Mouse (Mus musculus): ENCODE results near the gene Tha1. TPM values are rescaled to one million over a fixed set of nuclear protein-coding genes. Genes with fewer than 3 reads are reported as not detected.
A peak's percentile ranks its signal among the peaks of the same experiment; 100 is the strongest.

Tha1 gene
- polyA plus RNA-seq, 1 experiment from 2014 or later: 2.7 TPM

DNA sequence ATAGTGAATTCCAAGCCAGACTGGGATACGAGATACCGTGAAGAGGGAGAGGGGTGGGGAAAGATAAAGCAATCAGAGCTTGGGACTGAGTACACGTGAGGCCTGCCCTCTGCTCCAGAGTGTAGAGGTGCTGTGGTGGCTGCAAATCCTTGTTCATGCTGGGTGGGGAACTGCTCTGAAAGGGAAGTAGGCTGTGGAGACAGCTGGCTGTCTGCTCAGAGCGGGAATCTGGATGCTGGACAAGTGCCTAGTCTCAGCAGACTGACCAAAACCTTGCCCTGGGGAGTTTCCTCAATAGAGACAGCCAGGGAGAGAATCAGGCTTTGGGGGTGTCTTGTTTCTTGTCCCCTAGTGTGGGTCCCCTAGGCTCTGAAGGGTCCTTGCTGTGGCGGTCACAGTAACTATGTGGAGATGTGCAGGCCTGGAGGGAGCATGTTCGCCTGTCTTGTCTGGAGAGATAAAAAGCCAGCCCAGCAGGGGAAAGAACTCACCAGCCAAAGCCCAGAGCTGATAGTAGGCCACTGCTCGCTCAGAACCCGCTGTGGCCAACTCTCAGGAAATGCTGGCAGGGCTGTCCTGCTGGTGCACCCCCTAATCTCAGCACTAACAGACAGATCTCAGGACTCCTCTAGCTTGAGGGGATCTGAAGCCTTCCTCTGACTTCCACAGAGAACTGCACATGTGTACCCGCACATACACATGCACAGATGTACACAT is 44.2 kb downstream of the Tha1 start:
- DNase-seq (ENCODE audit: low spot score) (no peak), ATAC-seq (ENCODE audit: insufficient read depth, low FRiP score, low TSS enrichment) (no peak)
- no peak overlapping the region for H3K4me2 ChIP-seq (ENCODE audit: low read depth)
- H3K36me3 ChIP-seq (ENCODE audit: control insufficient read depth, insufficient read depth, low read length): no peaks in the 10 kb centered on the region
- H3K4me3 ChIP-seq (ENCODE audit: low read depth, low read length): no peak overlapping the region
- WGBS: 72% methylated on average over 9 of the region's 9 CpGs
- no peak overlapping the region for H3K9ac ChIP-seq (ENCODE audit: low read length)
- H3K4me1 ChIP-seq (ENCODE audit: control insufficient read depth, insufficient read depth, low read length): peaks cover 25% of the 10 kb centered on the region
- H3K27me3 ChIP-seq (ENCODE audit: control insufficient read depth, insufficient read depth, low read length): no peaks in the 10 kb centered on the region
- no peak overlapping the region for H3K27ac ChIP-seq (ENCODE audit: low read depth, low read length)
- H3K9me3 ChIP-seq (ENCODE audit: control insufficient read depth, low read length): no peaks in the 10 kb centered on the region

DNA sequence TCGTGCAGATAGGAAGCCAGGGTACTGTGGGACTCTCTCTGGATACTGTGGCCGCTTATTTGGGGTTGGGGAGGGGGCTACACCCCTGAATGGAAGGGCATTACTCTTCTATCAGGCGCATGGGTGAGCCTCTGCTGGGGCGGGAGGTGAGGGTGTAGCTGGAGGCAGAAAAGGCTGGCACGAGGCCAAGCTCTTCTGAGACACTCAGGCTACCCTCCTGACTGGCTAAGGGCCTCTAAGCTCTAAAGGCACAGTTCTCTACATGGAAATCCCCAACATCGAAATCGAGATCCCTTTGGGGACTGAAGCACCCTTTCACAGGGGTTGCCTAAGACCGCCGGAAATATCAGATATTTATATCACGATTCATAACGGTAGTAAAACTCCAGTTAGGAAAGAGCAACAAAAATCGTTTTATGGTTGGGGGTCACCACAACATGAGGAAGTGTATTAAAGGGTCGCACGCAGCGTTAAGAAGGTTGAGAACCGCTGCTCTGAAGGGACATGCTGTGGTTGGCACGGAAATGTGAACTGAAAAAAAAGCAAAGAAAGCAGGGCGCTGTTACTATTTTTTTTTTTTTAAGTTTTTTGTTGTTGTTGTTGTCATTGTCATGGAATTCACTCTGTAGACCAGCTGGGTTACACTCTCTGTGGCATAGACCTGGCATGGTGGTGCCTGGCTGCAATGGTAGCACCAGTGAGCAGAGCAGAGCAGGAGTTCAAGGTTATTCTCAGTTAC is 45.0 kb downstream of the Tha1 start:
- no peaks in the 10 kb centered on the region for H3K9me3 ChIP-seq (ENCODE audit: control insufficient read depth, low read length)
- H3K9ac ChIP-seq (ENCODE audit: low read length): no peak overlapping the region
- ATAC-seq (ENCODE audit: insufficient read depth, low FRiP score, low TSS enrichment) (no peak), DNase-seq (ENCODE audit: low spot score) (no peak)
- 90% methylated on average over 18 of the region's 18 CpGs for WGBS
- no peak overlapping the region for H3K4me2 ChIP-seq (ENCODE audit: low read depth)
- no peak overlapping the region for H3K4me3 ChIP-seq (ENCODE audit: low read depth, low read length)
- peaks cover 26% of the 10 kb centered on the region for H3K4me1 ChIP-seq (ENCODE audit: control insufficient read depth, insufficient read depth, low read length)
- H3K27me3 ChIP-seq (ENCODE audit: control insufficient read depth, insufficient read depth, low read length): no peaks in the 10 kb centered on the region
- no peaks in the 10 kb centered on the region for H3K36me3 ChIP-seq (ENCODE audit: control insufficient read depth, insufficient read depth, low read length)
- H3K27ac ChIP-seq (ENCODE audit: low read depth, low read length): no peak overlapping the region

DNA sequence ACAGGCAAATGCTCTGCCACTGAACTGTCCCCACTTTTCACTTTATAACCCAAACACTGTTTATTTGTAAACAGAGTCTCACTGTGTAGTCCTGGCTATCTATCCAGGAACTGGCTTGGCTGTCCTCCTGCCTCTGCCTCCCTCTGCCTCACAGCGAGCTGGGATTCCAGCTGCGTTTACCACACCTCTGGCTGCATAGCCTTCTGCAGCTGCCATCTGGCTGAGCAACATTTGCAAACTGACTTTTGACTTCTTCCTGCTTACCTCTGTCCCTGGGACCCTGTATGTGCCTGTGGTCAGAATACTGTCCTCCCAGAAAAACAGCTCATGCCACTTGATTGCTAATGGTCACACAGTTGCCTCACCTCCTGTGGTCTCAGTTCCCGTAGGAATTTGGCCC is 45.9 kb downstream of the Tha1 start:
- H3K4me3 ChIP-seq (ENCODE audit: low read depth, low read length): no peak overlapping the region
- no peak overlapping the region for H3K9ac ChIP-seq (ENCODE audit: low read length)
- no peaks in the 10 kb centered on the region for H3K27me3 ChIP-seq (ENCODE audit: control insufficient read depth, insufficient read depth, low read length)
- no peaks in the 10 kb centered on the region for H3K36me3 ChIP-seq (ENCODE audit: control insufficient read depth, insufficient read depth, low read length)
- no peaks in the 10 kb centered on the region for H3K9me3 ChIP-seq (ENCODE audit: control insufficient read depth, low read length)
- DNase-seq (ENCODE audit: low spot score) (no peak), ATAC-seq (ENCODE audit: insufficient read depth, low FRiP score, low TSS enrichment) (no peak)
- 46% methylated on average over 3 of the region's 3 CpGs for WGBS
- H3K27ac ChIP-seq (ENCODE audit: low read depth, low read length): no peak overlapping the region
- no peak overlapping the region for H3K4me2 ChIP-seq (ENCODE audit: low read depth)
- H3K4me1 ChIP-seq (ENCODE audit: control insufficient read depth, insufficient read depth, low read length): peaks cover 23% of the 10 kb centered on the region

DNA sequence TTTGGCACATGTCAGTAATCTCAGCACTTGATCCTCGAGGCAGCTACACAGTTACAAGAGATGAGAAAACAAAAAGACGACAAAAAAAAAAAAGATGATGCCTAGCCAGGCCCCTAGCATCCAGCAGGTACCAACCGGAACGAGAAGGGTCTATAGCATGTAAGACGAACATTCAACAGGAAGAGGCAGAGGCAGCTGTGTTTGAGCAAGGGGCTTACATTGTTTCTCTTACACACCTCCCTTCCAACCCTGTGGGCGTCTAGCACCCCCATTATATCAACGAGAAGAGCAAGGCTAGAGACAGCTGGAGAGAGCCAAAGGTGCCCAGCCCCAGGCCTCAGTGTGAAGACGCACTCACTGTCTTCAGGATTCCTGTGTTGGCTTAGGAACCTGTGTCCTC is 46.4 kb downstream of the Tha1 start:
- no peak for ATAC-seq (ENCODE audit: insufficient read depth, low FRiP score, low TSS enrichment)
- WGBS: 73% methylated on average over 8 of the region's 8 CpGs
- no peak overlapping the region for H3K9ac ChIP-seq (ENCODE audit: low read length)
- H3K9me3 ChIP-seq (ENCODE audit: control insufficient read depth, low read length): no peaks in the 10 kb centered on the region
- peaks cover 19% of the 10 kb centered on the region for H3K4me1 ChIP-seq (ENCODE audit: control insufficient read depth, insufficient read depth, low read length)
- H3K4me3 ChIP-seq (ENCODE audit: low read depth, low read length): no peak overlapping the region
- DNase-seq (ENCODE audit: low spot score): no peak
- H3K36me3 ChIP-seq (ENCODE audit: control insufficient read depth, insufficient read depth, low read length): no peaks in the 10 kb centered on the region
- no peak overlapping the region for H3K27ac ChIP-seq (ENCODE audit: low read depth, low read length)
- H3K27me3 ChIP-seq (ENCODE audit: control insufficient read depth, insufficient read depth, low read length): no peaks in the 10 kb centered on the region
- H3K4me2 ChIP-seq (ENCODE audit: low read depth): no peak overlapping the region

DNA sequence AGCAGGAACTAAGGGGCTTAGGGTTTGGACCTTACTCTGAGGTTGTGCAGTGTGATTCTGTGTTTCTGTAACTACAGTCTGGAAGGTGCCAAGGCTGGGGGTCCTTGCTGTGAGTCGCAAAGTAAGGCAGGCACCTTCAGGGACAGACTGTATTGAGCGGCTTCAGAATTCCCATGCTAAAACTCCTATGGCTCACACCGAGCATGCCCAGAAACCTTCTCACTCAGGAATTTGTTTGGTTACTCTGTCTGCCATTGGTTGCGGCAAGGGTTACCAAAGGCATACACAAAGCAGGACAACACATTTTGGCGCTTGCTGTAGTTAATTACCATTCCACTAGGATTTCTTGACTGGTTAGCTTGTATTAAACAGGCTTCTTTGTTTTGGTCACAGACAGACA is 47.1 kb downstream of the Tha1 start:
- peak overlapping the region; percentile 83 for H3K4me2 ChIP-seq (ENCODE audit: low read depth)
- H3K4me3 ChIP-seq (ENCODE audit: low read depth, low read length): peak overlapping the region; percentile 65
- 0 out of 2 replicates have a peak, but pooled peaks have one; percentile 28 for ATAC-seq (ENCODE audit: insufficient read depth, low FRiP score, low TSS enrichment)
- H3K4me1 ChIP-seq (ENCODE audit: control insufficient read depth, insufficient read depth, low read length): peaks cover 19% of the 10 kb centered on the region
- H3K9ac ChIP-seq (ENCODE audit: low read length): peak overlapping the region; percentile 82
- H3K9me3 ChIP-seq (ENCODE audit: control insufficient read depth, low read length): no peaks in the 10 kb centered on the region
- no peaks in the 10 kb centered on the region for H3K27me3 ChIP-seq (ENCODE audit: control insufficient read depth, insufficient read depth, low read length)
- H3K36me3 ChIP-seq (ENCODE audit: control insufficient read depth, insufficient read depth, low read length): no peaks in the 10 kb centered on the region
- 17% methylated on average over 5 of the region's 5 CpGs for WGBS
- H3K27ac ChIP-seq (ENCODE audit: low read depth, low read length): 0 out of 2 replicates have a peak overlapping the region, but pooled peaks have one; percentile 46
- no peak for DNase-seq (ENCODE audit: low spot score)

DNA sequence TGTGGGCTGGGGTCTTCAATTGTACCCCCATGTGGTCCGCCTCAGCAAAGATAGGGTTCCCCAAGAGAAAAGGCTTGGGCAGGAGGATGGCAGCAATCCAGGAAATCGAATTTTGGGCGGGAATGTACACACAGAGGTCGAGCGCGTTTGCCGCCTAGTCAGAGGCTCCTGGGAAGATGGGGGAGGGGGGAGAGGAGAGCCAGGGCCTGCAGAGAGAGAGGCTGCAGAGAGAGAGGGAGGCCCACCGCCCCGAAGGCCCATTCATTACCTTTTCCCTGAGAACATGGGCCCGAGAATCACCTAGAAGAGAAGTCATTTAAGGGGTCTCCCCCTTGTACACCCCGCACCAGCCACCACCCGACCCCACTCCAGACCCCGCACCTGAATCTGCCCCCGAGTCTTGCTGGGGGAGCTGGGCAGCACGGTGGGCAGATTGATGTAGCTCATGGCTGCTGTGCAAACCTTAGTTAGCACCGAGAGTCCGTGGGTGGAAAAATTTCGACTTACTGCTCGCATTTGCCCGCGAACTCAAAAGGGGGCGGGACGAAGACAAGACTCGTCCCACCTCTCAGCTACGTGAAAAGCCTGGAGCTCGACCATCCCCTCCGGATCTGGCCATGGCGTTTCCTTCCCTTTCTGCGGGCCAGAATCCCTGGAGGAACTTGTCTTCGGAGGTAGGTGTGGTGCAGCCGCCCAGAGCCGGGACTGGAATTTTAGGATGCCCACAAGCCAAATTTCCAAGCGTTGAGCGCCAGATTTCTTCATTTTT is 47.8 kb downstream of the Tha1 start, which contains the start of the genes Afmid and Tk1:
Afmid (plus strand) TSS at position 592 of the 769 bp plus-strand sequence.
Tk1 (minus strand) TSS at position 760 of the 769 bp plus-strand sequence.
- Histone ChIP-seq H3K27ac (ENCODE audit: low read depth, low read length) (peak within 1 kb of the TSS; percentile 86), H3K4me3 (ENCODE audit: low read depth, low read length) (peak within 1 kb of the TSS; percentile 65), H3K9ac (ENCODE audit: low read length) (peak within 1 kb of the TSS; percentile 82), H3K27me3 (ENCODE audit: control insufficient read depth, insufficient read depth, low read length) (no peaks in the 10 kb centered on the region), H3K4me2 (ENCODE audit: low read depth) (peak within 1 kb of the TSS; percentile 83), H3K9me3 (ENCODE audit: control insufficient read depth, low read length) (no peaks in the 10 kb centered on the region), H3K36me3 (ENCODE audit: control insufficient read depth, insufficient read depth, low read length) (no peaks in the 10 kb centered on the region), H3K4me1 (ENCODE audit: control insufficient read depth, insufficient read depth, low read length) (peaks cover 19% of the 10 kb centered on the region)
- peak; percentile 85 for DNase-seq (ENCODE audit: low spot score)
- WGBS: under 1% methylated on average over 33 of the region's 34 CpGs
- peak; percentile 55; the same call in 1 of the 2 replicates for ATAC-seq (ENCODE audit: insufficient read depth, low FRiP score, low TSS enrichment)

DNA sequence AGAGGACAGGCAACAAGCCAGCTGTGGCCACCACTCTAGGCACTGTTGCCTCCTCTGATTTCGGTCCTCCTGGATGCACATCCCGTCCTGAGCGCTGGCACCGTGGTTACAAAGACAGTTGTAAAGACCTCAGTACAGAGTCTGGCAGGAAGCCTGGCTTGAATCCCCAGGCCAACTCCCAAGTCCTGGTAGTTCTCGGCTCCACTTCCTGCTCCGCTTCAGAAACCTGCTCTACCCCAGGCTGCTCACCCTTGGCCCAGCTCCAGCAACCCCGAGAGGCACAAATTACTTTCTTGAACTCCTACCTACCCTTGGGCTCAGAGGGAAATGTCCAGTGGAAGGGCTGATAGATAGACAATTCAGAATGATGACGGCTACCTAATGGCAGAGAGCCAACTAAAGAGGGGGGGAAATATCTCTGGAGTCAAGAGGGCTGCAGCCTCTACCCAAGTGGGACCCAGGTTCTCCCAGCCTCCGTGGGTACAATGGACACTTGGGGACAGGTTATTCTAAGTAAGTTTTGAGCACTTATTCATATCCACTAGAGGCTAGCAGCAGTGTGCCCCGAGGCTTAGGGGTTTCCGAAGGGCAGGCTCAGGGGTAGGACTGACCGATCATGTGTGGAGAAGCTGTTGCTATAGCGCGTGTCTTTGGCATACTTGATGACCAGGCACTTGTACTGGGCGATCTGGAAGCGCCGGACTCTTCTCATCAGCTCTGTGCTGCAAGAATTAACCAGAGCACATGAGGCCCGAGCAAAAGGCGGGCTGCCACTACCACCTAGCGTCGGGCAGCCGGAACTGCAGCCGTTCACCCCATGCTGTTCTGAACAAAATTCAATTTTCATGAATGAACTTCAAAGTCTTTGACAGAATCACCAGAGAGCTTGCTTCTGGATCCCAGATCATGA is 49.0 kb downstream of the Tha1 start:
- Histone ChIP-seq H3K9ac (ENCODE audit: low read length) (peak overlapping the region; percentile 50), H3K27ac (ENCODE audit: low read depth, low read length) (no peak overlapping the region), H3K27me3 (ENCODE audit: control insufficient read depth, insufficient read depth, low read length) (no peaks in the 10 kb centered on the region), H3K4me2 (ENCODE audit: low read depth) (peak overlapping the region; percentile 83), H3K9me3 (ENCODE audit: control insufficient read depth, low read length) (no peaks in the 10 kb centered on the region), H3K4me1 (ENCODE audit: control insufficient read depth, insufficient read depth, low read length) (peaks cover 19% of the 10 kb centered on the region), H3K4me3 (ENCODE audit: low read depth, low read length) (peak overlapping the region; percentile 65), H3K36me3 (ENCODE audit: control insufficient read depth, insufficient read depth, low read length) (no peaks in the 10 kb centered on the region)
- DNase-seq (ENCODE audit: low spot score) (peak; percentile 86), ATAC-seq (ENCODE audit: insufficient read depth, low FRiP score, low TSS enrichment) (peak; percentile 69)
- WGBS: 29% methylated on average over 23 of the region's 23 CpGs

DNA sequence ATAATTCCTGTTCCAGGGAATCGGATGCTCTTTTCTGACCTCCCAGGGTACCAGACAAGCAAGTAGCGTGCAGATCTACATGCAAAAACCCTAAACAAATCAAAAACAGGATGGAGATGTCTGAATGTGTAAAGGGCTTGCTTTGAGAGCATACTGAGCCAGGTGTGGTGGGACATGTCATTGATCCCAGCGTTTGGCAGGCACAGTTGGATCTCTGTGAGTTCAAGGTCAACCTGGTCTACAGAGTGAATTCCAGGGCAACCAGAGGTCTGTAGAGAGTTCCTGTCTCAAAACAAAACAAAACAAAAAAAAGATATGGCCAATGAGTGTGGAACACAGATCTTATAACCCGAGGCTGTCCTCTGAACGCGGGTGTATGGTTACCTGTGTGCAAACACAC is 49.9 kb downstream of the Tha1 start:
- Histone ChIP-seq H3K4me3 (ENCODE audit: low read depth, low read length) (no peak overlapping the region), H3K4me1 (ENCODE audit: control insufficient read depth, insufficient read depth, low read length) (peaks cover 19% of the 10 kb centered on the region), H3K36me3 (ENCODE audit: control insufficient read depth, insufficient read depth, low read length) (no peaks in the 10 kb centered on the region), H3K9ac (ENCODE audit: low read length) (no peak overlapping the region), H3K27ac (ENCODE audit: low read depth, low read length) (no peak overlapping the region), H3K9me3 (ENCODE audit: control insufficient read depth, low read length) (no peaks in the 10 kb centered on the region), H3K4me2 (ENCODE audit: low read depth) (no peak overlapping the region), H3K27me3 (ENCODE audit: control insufficient read depth, insufficient read depth, low read length) (no peaks in the 10 kb centered on the region)
- DNase-seq (ENCODE audit: low spot score): no peak
- ATAC-seq (ENCODE audit: insufficient read depth, low FRiP score, low TSS enrichment): no peak
- WGBS: 92% methylated on average over 6 of the region's 6 CpGs
